Mouse (Mus musculus): Measurements from ENCODE around the gene Adamts2. TPM values are rescaled to one million over a fixed set of nuclear protein-coding genes. Genes with fewer than 3 reads are reported as not detected.

Gene Adamts2
- polyA plus RNA-seq, 2 experiments, result 0.83 to 1.1 TPM

GRCm38 (mm10) chr11:50650037-50650436, 48.2 kb downstream of the Adamts2 start:
- Histone ChIP-seq H3K36me3 (replicated peaks; ENCODE audit: control insufficient read depth, insufficient read depth, low read depth) (no peaks in the 10 kb centered on the region), H3K4me1 (replicated peaks; ENCODE audit: control insufficient read depth in 2 of 2, insufficient read depth in 2 of 2, low read length in 1 of 2) (no peaks in the 10 kb centered on the region), H3K9me3 (ENCODE audit: control insufficient read depth, low read length) (no peaks in the 10 kb centered on the region), H3K27me3 (ENCODE audit: control insufficient read depth, insufficient read depth, low read length) (no peaks in the 10 kb centered on the region), H3K4me2 (ENCODE audit: low read depth) (no peak overlapping the region), H3K27ac (no peak overlapping the region), H3K9ac (replicated peaks) (no peak overlapping the region), H3K4me3 (ENCODE audit: insufficient read depth in 1 of 2, low read depth in 2 of 2, low read length in 2 of 2) (no peak overlapping the region)
- ATAC-seq (ENCODE audit: insufficient read depth) (no peak), DNase-seq (ENCODE audit: low read depth in 3 of 3, low spot score in 3 of 3) (no peak)
- no peak for TF ChIP-seq CTCF (IDR thresholded peaks at IDR 0.05; ENCODE audit: low read depth)
- TF ChIP-seq EP300 (IDR thresholded peaks at IDR 0.05; ENCODE audit: low read depth), result no peak
- WGBS (ENCODE audit: insufficient replicate concordance), result 57% methylated on average over 2 of the region's 2 CpGs

- Histone ChIP-seq H3K9me3 (ENCODE audit: control insufficient read depth, low read length) (no peaks in the 10 kb centered on the region), H3K4me3 (ENCODE audit: insufficient read depth in 1 of 2, low read depth in 2 of 2, low read length in 2 of 2) (no peak overlapping the region), H3K36me3 (replicated peaks; ENCODE audit: control insufficient read depth, insufficient read depth, low read depth) (no peaks in the 10 kb centered on the region), H3K4me1 (replicated peaks; ENCODE audit: control insufficient read depth in 2 of 2, insufficient read depth in 2 of 2, low read length in 1 of 2) (no peaks in the 10 kb centered on the region), H3K27me3 (ENCODE audit: control insufficient read depth, insufficient read depth, low read length) (no peaks in the 10 kb centered on the region), H3K9ac (replicated peaks) (no peak overlapping the region), H3K4me2 (ENCODE audit: low read depth) (no peak overlapping the region), H3K27ac (no peak overlapping the region)
- no peak for DNase-seq (ENCODE audit: low read depth in 3 of 3, low spot score in 3 of 3)
- ATAC-seq (ENCODE audit: insufficient read depth), result no peak
- WGBS (ENCODE audit: insufficient replicate concordance), result 53% methylated on average over 9 of the region's 9 CpGs
- TF ChIP-seq CTCF (IDR thresholded peaks at IDR 0.05; ENCODE audit: low read depth) (no peak), EP300 (IDR thresholded peaks at IDR 0.05; ENCODE audit: low read depth) (no peak)
These were observed 52.0 kb downstream of the Adamts2 start for GRCm38 (mm10) chr11:50653746-50654431.

GRCm38 (mm10) chr11:50658826-50659225, 56.9 kb downstream of the Adamts2 start:
- 65% methylated on average over 6 of the region's 6 CpGs for WGBS (ENCODE audit: insufficient replicate concordance)
- no peak for ATAC-seq (ENCODE audit: insufficient read depth)
- no peaks in the 10 kb centered on the region for H3K36me3 ChIP-seq (replicated peaks; ENCODE audit: control insufficient read depth, insufficient read depth, low read depth)
- H3K4me1 ChIP-seq (replicated peaks; ENCODE audit: control insufficient read depth in 2 of 2, insufficient read depth in 2 of 2, low read length in 1 of 2), result no peaks in the 10 kb centered on the region; a peak in 1 of 4 replicates
- no peak overlapping the region for H3K27ac ChIP-seq
- H3K27me3 ChIP-seq (ENCODE audit: control insufficient read depth, insufficient read depth, low read length), result no peaks in the 10 kb centered on the region
- no peak overlapping the region for H3K4me2 ChIP-seq (ENCODE audit: low read depth)
- no peak for DNase-seq (ENCODE audit: low read depth in 3 of 3, low spot score in 3 of 3)
- no peak overlapping the region for H3K4me3 ChIP-seq (ENCODE audit: insufficient read depth in 1 of 2, low read depth in 2 of 2, low read length in 2 of 2)
- no peaks in the 10 kb centered on the region for H3K9me3 ChIP-seq (ENCODE audit: control insufficient read depth, low read length)
- TF ChIP-seq CTCF (IDR thresholded peaks at IDR 0.05; ENCODE audit: low read depth) (no peak), EP300 (IDR thresholded peaks at IDR 0.05; ENCODE audit: low read depth) (no peak)
- no peak overlapping the region for H3K9ac ChIP-seq (replicated peaks)

- H3K9ac ChIP-seq (replicated peaks), result no peak overlapping the region
- H3K4me2 ChIP-seq (ENCODE audit: low read depth), result no peak overlapping the region
- no peaks in the 10 kb centered on the region for H3K36me3 ChIP-seq (replicated peaks; ENCODE audit: control insufficient read depth, insufficient read depth, low read depth)
- no peak overlapping the region for H3K27ac ChIP-seq
- TF ChIP-seq EP300 (IDR thresholded peaks at IDR 0.05; ENCODE audit: low read depth) (no peak), CTCF (IDR thresholded peaks at IDR 0.05; ENCODE audit: low read depth) (no peak)
- no peaks in the 10 kb centered on the region for H3K27me3 ChIP-seq (ENCODE audit: control insufficient read depth, insufficient read depth, low read length)
- no peak for DNase-seq (ENCODE audit: low read depth in 3 of 3, low spot score in 3 of 3)
- ATAC-seq (ENCODE audit: insufficient read depth), result no peak
- no peak overlapping the region for H3K4me3 ChIP-seq (ENCODE audit: insufficient read depth in 1 of 2, low read depth in 2 of 2, low read length in 2 of 2)
- WGBS (ENCODE audit: insufficient replicate concordance), result 59% methylated on average over 3 of the region's 3 CpGs
- H3K4me1 ChIP-seq (replicated peaks; ENCODE audit: control insufficient read depth in 2 of 2, insufficient read depth in 2 of 2, low read length in 1 of 2), result no peaks in the 10 kb centered on the region; a peak in 1 of 4 replicates
- no peaks in the 10 kb centered on the region for H3K9me3 ChIP-seq (ENCODE audit: control insufficient read depth, low read length)
These were observed 60.3 kb downstream of the Adamts2 start for GRCm38 (mm10) chr11:50662176-50662575.

- no peaks in the 10 kb centered on the region for H3K27me3 ChIP-seq (ENCODE audit: control insufficient read depth, insufficient read depth, low read length)
- DNase-seq (ENCODE audit: low read depth in 3 of 3, low spot score in 3 of 3), result no peak
- H3K4me1 ChIP-seq (replicated peaks; ENCODE audit: control insufficient read depth in 2 of 2, insufficient read depth in 2 of 2, low read length in 1 of 2), result no peaks in the 10 kb centered on the region; a peak in 1 of 4 replicates
- whole genome bisulfite sequencing (ENCODE audit: insufficient replicate concordance), result 50% methylated on average over 4 of the region's 4 CpGs
- H3K9me3 ChIP-seq (ENCODE audit: control insufficient read depth, low read length), result no peaks in the 10 kb centered on the region
- no peak overlapping the region for H3K9ac ChIP-seq (replicated peaks)
- no peak overlapping the region for H3K4me3 ChIP-seq (ENCODE audit: insufficient read depth in 1 of 2, low read depth in 2 of 2, low read length in 2 of 2)
- H3K27ac ChIP-seq, result no peak overlapping the region
- no peak overlapping the region for H3K4me2 ChIP-seq (ENCODE audit: low read depth)
- no peak for ATAC-seq (ENCODE audit: insufficient read depth)
- H3K36me3 ChIP-seq (replicated peaks; ENCODE audit: control insufficient read depth, insufficient read depth, low read depth), result no peaks in the 10 kb centered on the region
- TF ChIP-seq EP300 (IDR thresholded peaks at IDR 0.05; ENCODE audit: low read depth) (no peak), CTCF (IDR thresholded peaks at IDR 0.05; ENCODE audit: low read depth) (no peak)
These were observed 62.9 kb downstream of the Adamts2 start for GRCm38 (mm10) chr11:50664826-50665225.
